Mouse (Mus musculus): ENCODE results near the gene Nkx2-4. TPM values are rescaled to one million over a fixed set of nuclear protein-coding genes. Genes with fewer than 3 reads are reported as not detected.

The Nkx2-4 gene
- total RNA-seq (2021), result not detected in 2 replicates
- long read RNA-seq, result 0 reads

DNA sequence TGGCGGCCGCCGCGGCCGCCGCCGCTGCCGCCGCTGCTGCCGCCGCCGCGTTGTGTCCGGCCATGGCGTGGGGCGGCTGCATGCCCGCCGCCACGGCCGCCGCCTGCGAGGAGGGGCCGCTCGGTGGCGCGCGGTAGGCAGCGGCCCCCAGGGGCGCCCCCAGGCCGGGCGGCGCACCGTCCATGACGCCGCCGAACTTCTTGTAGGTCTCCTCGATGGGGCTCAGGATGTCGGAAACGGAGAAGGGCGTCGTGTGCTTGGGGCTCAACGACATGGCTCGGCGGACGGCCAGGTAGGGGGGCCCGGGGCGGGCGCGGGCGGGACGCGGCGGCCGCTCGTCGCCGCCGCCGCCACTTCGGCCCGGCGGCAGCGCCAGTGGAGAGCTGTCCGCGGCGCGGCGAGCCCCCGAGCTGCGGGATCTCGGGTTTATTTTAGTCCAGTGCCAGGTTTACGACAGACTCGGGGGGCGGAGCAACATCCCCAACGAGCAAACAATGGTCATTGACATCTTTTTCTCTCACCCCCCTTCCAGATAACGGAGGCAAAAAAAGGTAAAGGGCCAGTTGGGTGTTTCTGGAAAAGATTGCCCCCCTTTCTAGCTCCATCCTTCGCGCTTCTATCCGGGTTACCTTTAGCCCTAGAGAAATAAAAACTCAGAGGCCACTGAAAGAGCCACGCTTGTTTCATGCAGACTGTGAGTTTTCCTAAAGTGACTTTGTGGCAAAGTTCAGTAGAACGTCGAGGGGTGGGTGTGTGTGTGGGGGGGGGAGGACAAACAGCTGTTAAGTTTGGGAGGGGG, at the start of gene Nkx2-4:
Nkx2-4 (minus strand) TSS at position 374 of the 799 bp plus-strand sequence.
- DNase-seq, result peak; percentile 4

GRCm38 (mm10) chr2:147127366-147127765, 42.1 kb upstream of the Nkx2-4 start:
- DNase-seq, result no peak

GRCm38 (mm10) chr2:147119736-147120135, 34.5 kb upstream of the Nkx2-4 start:
- DNase-seq, result no peak

GRCm38 (mm10) chr2:147086441-147086840, 1.2 kb upstream of the Nkx2-4 start:
- no peak for DNase-seq

DNA sequence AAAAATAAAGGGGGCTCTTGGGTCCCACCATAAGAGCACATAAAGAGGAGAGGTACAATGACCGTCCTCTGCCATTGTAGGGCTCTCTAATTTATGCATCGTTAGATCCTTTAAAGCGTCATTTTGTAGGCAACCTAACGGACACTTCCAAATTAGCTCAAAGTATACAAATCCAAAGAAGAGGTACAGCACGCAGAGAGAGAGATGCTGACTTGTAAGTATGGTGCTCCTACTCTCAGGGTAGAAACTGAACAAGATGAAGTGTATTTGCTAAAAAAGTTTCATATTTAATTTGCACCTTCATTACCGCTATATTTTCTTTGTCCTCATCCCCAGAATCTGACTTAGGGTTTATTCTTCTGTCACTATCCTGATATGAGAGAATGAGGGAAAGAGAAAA, 692 bp upstream of the Nkx2-4 start:
- no peak for DNase-seq

DNA sequence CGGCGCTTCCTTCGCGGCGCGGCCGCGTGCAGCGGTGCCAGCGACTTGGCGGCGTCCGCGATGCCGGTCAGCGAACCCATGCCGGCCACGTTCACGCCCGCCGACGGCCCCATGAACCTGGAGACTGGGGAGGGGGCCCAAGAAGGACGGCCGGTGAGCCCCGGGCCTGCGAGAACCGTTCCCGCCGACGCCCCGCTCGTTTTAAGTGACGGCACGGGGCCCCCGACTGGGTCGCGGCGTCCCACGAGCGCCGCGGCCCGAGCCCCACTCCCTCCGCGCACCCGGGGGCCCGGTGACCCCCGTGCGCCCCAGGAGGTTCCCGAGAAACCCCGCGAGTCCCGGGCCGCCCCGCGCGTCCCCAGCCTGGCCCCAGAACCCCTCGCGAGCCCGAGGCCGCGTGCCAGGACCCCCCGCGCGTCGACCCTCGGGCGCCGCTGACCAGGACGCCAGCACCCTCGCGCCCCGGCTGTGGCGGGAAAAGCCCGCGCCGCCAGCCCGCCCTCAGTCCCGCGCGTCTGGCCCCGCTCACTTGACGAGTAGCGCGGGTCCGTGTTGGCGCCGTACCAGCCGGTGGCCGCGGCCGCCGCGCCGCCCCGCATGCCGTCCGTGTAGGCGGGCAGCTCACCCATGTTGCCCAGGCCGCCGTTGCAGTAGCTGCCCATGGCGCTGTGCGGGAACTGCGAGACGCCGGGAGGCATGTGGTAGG, 726 bp downstream of the Nkx2-4 start:
- peak; percentile 31 for DNase-seq

- DNase-seq, result peak; percentile 2
Measured at GRCm38 (mm10) chr2:147083471-147084365, 1.5 kb downstream of the Nkx2-4 start.

- no peak for DNase-seq
Measured at GRCm38 (mm10) chr2:147082391-147082790, 2.9 kb downstream of the Nkx2-4 start.

GRCm38 (mm10) chr2:147074399-147074798, 10.8 kb downstream of the Nkx2-4 start:
- DNase-seq, result no peak

GRCm38 (mm10) chr2:147073962-147074361, 11.3 kb downstream of the Nkx2-4 start:
- no peak for DNase-seq

DNA sequence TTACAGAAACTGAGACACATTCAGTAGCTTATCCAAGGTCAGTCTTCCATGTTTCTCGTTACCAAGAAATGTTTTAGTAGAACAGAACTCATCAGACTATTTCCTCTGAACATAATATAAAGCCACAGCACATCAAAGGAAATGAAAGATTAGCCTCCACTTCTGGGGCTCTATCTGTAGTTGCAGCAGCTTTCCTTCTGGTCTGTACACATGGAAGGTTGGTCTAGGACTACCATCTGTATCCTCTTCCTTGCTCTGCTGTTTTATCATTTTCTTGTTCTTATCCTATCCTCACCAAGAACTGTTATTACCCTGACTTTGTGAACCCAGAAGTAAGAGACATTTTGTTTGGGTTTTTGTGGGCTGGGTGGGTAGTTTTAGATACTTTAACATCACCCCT, 14.9 kb downstream of the Nkx2-4 start:
- no peak for DNase-seq

GRCm38 (mm10) chr2:147069077-147069476, 16.2 kb downstream of the Nkx2-4 start:
- no peak for DNase-seq

- DNase-seq, result no peak
Measured at GRCm38 (mm10) chr2:147067480-147068246, 17.6 kb downstream of the Nkx2-4 start.

- DNase-seq, result no peak
Measured at GRCm38 (mm10) chr2:147053229-147053892, 31.9 kb downstream of the Nkx2-4 start.

DNA sequence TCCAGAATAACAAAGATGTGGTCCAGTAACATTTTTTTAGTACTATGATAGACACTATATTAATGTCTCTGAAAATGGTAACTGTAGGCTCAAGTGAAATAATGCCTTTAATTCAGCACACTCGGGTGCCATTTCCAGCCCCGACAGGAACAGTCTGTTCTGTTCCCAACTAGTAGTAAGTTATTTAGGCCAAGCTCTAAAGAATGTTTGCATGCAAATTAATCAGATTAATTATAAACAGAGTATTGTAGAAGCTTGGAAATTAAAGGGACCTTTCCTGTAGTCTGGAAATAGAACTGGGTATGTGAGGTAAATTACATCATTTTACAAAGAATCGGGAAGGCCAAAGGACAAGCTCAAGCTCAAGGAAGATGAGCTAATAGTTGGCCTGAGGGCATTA, 38.2 kb downstream of the Nkx2-4 start:
- DNase-seq, result no peak

DNA sequence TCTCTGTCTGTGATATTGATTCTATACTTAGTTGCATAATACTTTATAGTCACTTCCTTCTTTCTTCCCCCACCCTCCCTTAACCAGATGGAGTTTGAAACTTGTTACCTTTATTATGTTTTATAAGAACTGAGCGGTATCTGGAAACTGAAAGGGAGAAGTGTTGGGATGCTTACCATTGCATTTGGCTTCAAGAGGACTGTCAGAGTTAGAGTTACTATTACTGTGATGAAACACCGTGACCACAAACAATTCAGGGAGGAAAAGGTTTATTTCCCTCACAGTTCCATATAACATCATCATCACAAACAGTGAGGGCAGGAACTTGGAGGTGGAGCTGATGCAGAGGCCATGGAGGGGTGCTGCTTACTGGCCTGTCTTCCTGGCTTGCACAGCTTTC, 49.4 kb downstream of the Nkx2-4 start:
- no peak for DNase-seq

Other genes with a start within 250 kb of the Nkx2-4 start
- 42.9 and 51.9 TPM in 2 replicates for gene Kiz, start 229.6 kb downstream of the Nkx2-4 start, total RNA-seq (2021)
- gene Xrn2, start 72.4 kb downstream of the Nkx2-4 start, total RNA-seq (2021), result 62.0 and 80.8 TPM in 2 replicates
- not detected in 2 replicates for gene Nkx2-2, start 108.8 kb upstream of the Nkx2-4 start, total RNA-seq (2021)

All from adrenal gland, postnatal 25 days (tissue).